Mouse (Mus musculus) gastrocnemius, adult 2 months (tissue): Measurements from ENCODE around the gene A230072I06Rik. TPM values are rescaled to one million over a fixed set of nuclear protein-coding genes. Genes with fewer than 3 reads are reported as not detected.

Source experiments
- DNase-seq: peaks from one replicate; pipeline ENCODE4 v3.0.0; 2022
- H3K27ac ChIP-seq: fragments of 200-600 bp; 2 replicates; pipeline ENCODE4 v1.8.1; 2022; ENCODE audit warnings: mild to moderate bottlenecking
- H3K4me3 ChIP-seq: fragments of 200-600 bp; 2 replicates; pipeline ENCODE4 v1.8.1; 2022; ENCODE audit warnings: mild to moderate bottlenecking, moderate library complexity
- CTCF ChIP-seq: fragments of 200-600 bp; IDR thresholded peaks from 2 replicates; pipeline ENCODE4 v1.8.1; 2022; ENCODE audit warnings: antibody characterized with exemption, mild to moderate bottlenecking, moderate library complexity
- intact Hi-C: fragments of 180-260 bp; cut with DNase I; formaldehyde crosslinking; loops from one replicate; pipeline ENCODE4 v1.15.1; 2025
- total RNA-seq, 2 experiments: library from RNA; stranded (reverse); gene quantifications; 2 replicates each; pipeline ENCODE4 v1.2.3; 2021

Gene A230072I06Rik
- total RNA-seq, 2 experiments from 2014 or later, result not detected

DNA sequence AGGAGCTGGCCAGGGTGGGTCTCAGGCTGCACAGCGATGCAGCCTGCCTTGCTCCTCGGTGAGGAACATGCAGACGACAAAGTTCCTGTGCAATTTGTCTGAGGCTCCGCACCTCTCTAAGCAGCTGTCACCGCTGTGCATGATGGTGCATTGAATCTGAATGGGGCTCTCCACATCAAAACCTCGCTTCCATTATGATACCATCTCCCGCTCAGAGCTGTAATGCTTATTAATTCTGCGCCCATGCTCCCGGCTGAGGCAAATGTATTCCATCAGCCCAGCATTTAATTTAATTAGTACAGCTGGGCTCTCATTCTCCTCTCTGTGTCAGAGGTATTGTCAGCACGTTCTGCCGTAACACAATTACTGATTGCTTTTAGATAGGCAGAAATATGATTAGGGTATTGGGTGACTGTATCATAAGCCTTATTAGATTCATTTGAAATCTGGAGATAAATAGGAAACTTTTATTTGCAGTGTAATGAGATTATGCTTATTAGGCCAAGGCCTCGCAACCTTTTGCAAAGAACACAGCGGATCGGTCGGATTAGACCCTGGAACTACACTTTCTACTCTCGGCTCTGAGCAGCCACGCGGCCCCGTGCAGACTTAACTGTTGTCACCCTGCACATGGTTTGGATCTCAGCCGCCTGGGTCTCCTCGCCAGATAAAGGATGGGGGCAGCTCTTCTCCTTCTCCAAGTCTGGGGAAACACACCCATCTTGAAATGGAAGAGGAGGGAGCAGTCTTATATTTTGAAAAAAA lies 49.3 kb downstream of the A230072I06Rik start:
- no peak for DNase-seq
- intact Hi-C loops, result no loop called here
- no peak for TF ChIP-seq CTCF
- no peak overlapping the region for H3K27ac ChIP-seq
- no peak overlapping the region for H3K4me3 ChIP-seq

DNA sequence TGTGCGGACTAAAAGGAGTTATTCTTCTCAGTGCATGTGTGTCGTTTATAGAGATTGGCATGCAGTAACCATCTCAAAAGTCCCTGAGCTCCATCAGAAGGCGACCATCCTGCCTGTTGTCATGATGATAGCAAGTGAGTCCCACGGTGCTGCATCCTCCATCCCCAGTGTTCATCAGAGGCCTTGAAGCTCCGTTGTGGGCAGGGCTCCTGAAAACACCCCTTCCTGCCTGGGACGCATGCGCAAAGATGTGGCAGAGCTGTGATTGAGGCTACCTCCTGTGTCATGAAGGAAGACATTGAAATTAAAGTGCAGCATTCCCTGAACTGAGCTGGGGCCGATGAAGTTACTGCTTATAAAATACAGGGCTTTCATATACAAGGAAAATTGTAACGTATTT lies 49.9 kb downstream of the A230072I06Rik start:
- intact Hi-C loops, result no loop called here
- DNase-seq, result no peak
- Histone ChIP-seq H3K27ac (no peak overlapping the region), H3K4me3 (no peak overlapping the region)
- no peak for TF ChIP-seq CTCF

DNA sequence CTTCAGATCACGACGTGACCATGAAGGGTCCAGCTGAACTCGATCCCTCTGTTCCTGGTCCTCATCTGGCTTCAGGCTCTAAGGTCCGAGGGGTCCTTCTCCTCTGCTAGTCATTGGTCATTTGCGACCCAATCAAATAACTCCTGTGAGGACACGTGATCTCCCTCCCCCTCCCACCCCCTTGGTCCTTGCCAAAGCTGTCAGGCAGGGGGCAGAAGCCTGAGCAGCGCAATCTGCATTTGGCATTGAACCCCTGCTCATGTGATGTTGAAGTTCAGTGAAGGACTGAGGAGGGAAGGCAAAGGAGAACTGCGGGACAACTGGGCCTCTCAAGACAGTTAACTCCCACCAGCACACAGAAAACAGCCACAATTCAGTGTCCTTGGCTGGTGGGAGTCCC lies 51.4 kb downstream of the A230072I06Rik start:
- DNase-seq, result no peak
- intact Hi-C loops, result no loop called here
- Histone ChIP-seq H3K4me3 (no peak overlapping the region), H3K27ac (no peak overlapping the region)
- no peak for TF ChIP-seq CTCF

Other genes starting within 250 kb of the A230072I06Rik start
- gene Sox1, start 116.5 kb downstream of the A230072I06Rik start, total RNA-seq, result not detected